Mouse (Mus musculus) liver, embryonic 11.5 days (tissue): Measurements from ENCODE around the gene Wdr4. TPM values are rescaled to one million over a fixed set of nuclear protein-coding genes. Genes with fewer than 3 reads are reported as not detected.
"Not testable (repeated sequence)": the region's sequence is repeated elsewhere in the genome, so short reads cannot be mapped to it uniquely, and the experiment has no call there.

Experiments used
- ATAC-seq: fragments of 200-750 bp; cut with Nextera tagmentation; replicated peaks from 2 replicates; pipeline ENCODE4 v1.8.0; 2017; ENCODE audit warnings: moderate number of reproducible peaks, mild to moderate bottlenecking, moderate TSS enrichment, moderate library complexity; ENCODE audit not compliant: low FRiP score
- DNase-seq: peaks from one replicate; pipeline ENCODE4 v3.0.0-alpha.2; 2017; ENCODE audit warnings: low spot score
- H3K27ac ChIP-seq: fragments of 300-500 bp; sonication (generic); 2 replicates; pipeline ENCODE4 v1.5.1; 2014; ENCODE audit warnings: mild to moderate bottlenecking, low read depth, low read length, control low read depth
- H3K27me3 ChIP-seq: fragments of 300-500 bp; sonication (generic); replicated peaks from 2 replicates; pipeline ENCODE4 v1.6.1; 2014; ENCODE audit warnings: low read length, mixed read lengths; ENCODE audit not compliant: control insufficient read depth, insufficient read depth
- H3K36me3 ChIP-seq: fragments of 300-500 bp; sonication (generic); 2 replicates; pipeline ENCODE4 v1.6.1; 2014; ENCODE audit warnings: mild to moderate bottlenecking, low read length, moderate library complexity, mixed read lengths; ENCODE audit not compliant: control insufficient read depth, insufficient read depth
- H3K4me1 ChIP-seq: fragments of 300-500 bp; sonication (generic); replicated peaks from 2 replicates; pipeline ENCODE4 v1.6.1; 2014; ENCODE audit warnings: low read length, mixed read lengths; ENCODE audit not compliant: control insufficient read depth, insufficient read depth
- H3K4me2 ChIP-seq: fragments of 300-500 bp; sonication (generic); 2 replicates; pipeline ENCODE4 v1.6.1; 2014; ENCODE audit warnings: mild to moderate bottlenecking, control low read depth, moderate library complexity
- H3K4me3 ChIP-seq: fragments of 300-500 bp; sonication (generic); 2 replicates; pipeline ENCODE4 v1.5.1; 2014; ENCODE audit warnings: low read depth, low read length, control low read depth
- H3K9ac ChIP-seq: fragments of 300-500 bp; sonication (generic); 2 replicates; pipeline ENCODE4 v1.6.1; 2014; ENCODE audit warnings: low read depth, low read length, control low read depth
- H3K9me3 ChIP-seq: fragments of 300-500 bp; sonication (generic); 2 replicates; pipeline ENCODE4 v1.6.1; 2016; ENCODE audit warnings: low read length, inconsistent platforms, mixed read lengths; ENCODE audit not compliant: control insufficient read depth
- WGBS: fragments of 180-500 bp; shearing (Covaris S2); extraction: QIAGEN DNeasy Blood & Tissue Kit; methylation state at CpG from one replicate; pipeline ENCODE4 v1.1.7; 2014; 5-methylcytosine and 5-hydroxymethylcytosine counted together
- polyA plus RNA-seq: library from polyadenylated mRNA; unstranded; fragments of >200 nt; fragmentation: Nextera tagmentation; extraction: Ambion mirVana; gene quantifications from 2 replicates; pipeline ENCODE4 v1.2.1, GENCODE M21; 2014

Gene Wdr4
- polyA plus RNA-seq, 1 experiment from 2014 or later = 65.1 TPM

GRCm38 (mm10) chr17:31557947-31558542 lies 38.3 kb upstream of the Wdr4 start:
- DNase-seq (no peak), ATAC-seq (no peak)
- Histone ChIP-seq H3K27ac (peak overlapping the region; percentile 25; the same call in 1 of the 2 replicates), H3K4me3 (no peak overlapping the region), H3K27me3 (no peaks in the 10 kb centered on the region), H3K9me3 (no peaks in the 10 kb centered on the region), H3K36me3 (no peaks in the 10 kb centered on the region), H3K4me2 (no peak overlapping the region), H3K4me1 (peaks cover 10% of the 10 kb centered on the region), H3K9ac (no peak overlapping the region)
- 71% methylated on average over 10 of the region's 10 CpGs for WGBS

GRCm38 (mm10) chr17:31557124-31557880 lies 37.5 kb upstream of the Wdr4 start:
- Histone ChIP-seq H3K9me3 (no peaks in the 10 kb centered on the region), H3K27me3 (no peaks in the 10 kb centered on the region), H3K4me2 (no peak overlapping the region), H3K9ac (no peak overlapping the region), H3K36me3 (no peaks in the 10 kb centered on the region), H3K27ac (no peak overlapping the region), H3K4me3 (no peak overlapping the region), H3K4me1 (peaks cover 9% of the 10 kb centered on the region)
- 71% methylated on average over 11 of the region's 11 CpGs for WGBS
- DNase-seq = no peak
- ATAC-seq = no peak

- no peak overlapping the region for H3K9ac ChIP-seq
- no peak for DNase-seq
- H3K4me2 ChIP-seq = no peak overlapping the region
- no peak overlapping the region for H3K27ac ChIP-seq
- no peaks in the 10 kb centered on the region for H3K27me3 ChIP-seq
- 69% methylated on average over 4 of the region's 4 CpGs for WGBS
- H3K4me3 ChIP-seq = no peak overlapping the region
- H3K9me3 ChIP-seq = peaks cover 2% of the 10 kb centered on the region; the same call in 1 of the 2 replicates
- H3K36me3 ChIP-seq = no peaks in the 10 kb centered on the region
- no peak for ATAC-seq
- peaks cover 9% of the 10 kb centered on the region for H3K4me1 ChIP-seq
Observed at GRCm38 (mm10) chr17:31556253-31556652, 36.5 kb upstream of the Wdr4 start.

GRCm38 (mm10) chr17:31552601-31553000 lies 32.8 kb upstream of the Wdr4 start:
- not testable (repeated sequence) for H3K9ac ChIP-seq, H3K9me3 ChIP-seq, H3K4me2 ChIP-seq, DNase-seq, H3K4me3 ChIP-seq, H3K4me1 ChIP-seq, H3K36me3 ChIP-seq, H3K27ac ChIP-seq, ATAC-seq, H3K27me3 ChIP-seq
- 92% methylated on average over 23 of the region's 23 CpGs for WGBS

GRCm38 (mm10) chr17:31549389-31549788 lies 29.6 kb upstream of the Wdr4 start:
- no peaks in the 10 kb centered on the region for H3K36me3 ChIP-seq
- H3K9me3 ChIP-seq = peaks cover 2% of the 10 kb centered on the region; the same call in 1 of the 2 replicates
- no peak overlapping the region for H3K4me2 ChIP-seq
- no peak overlapping the region for H3K9ac ChIP-seq
- H3K4me1 ChIP-seq = no peaks in the 10 kb centered on the region
- H3K4me3 ChIP-seq = no peak overlapping the region
- DNase-seq = no peak
- H3K27me3 ChIP-seq = no peaks in the 10 kb centered on the region
- H3K27ac ChIP-seq = no peak overlapping the region
- WGBS = 64% methylated on average over 8 of the region's 8 CpGs
- ATAC-seq = no peak

GRCm38 (mm10) chr17:31547974-31548373 lies 28.2 kb upstream of the Wdr4 start:
- Histone ChIP-seq H3K27ac (no peak overlapping the region), H3K4me1 (no peaks in the 10 kb centered on the region), H3K9ac (no peak overlapping the region), H3K9me3 (peaks cover 2% of the 10 kb centered on the region; the same call in 1 of the 2 replicates), H3K4me3 (no peak overlapping the region), H3K27me3 (no peaks in the 10 kb centered on the region), H3K4me2 (no peak overlapping the region), H3K36me3 (no peaks in the 10 kb centered on the region)
- ATAC-seq (no peak), DNase-seq (no peak)
- WGBS = 81% methylated on average over 3 of the region's 3 CpGs

GRCm38 (mm10) chr17:31546444-31547196 lies 26.8 kb upstream of the Wdr4 start:
- no peak overlapping the region for H3K9ac ChIP-seq
- H3K36me3 ChIP-seq = no peaks in the 10 kb centered on the region
- no peak overlapping the region for H3K4me2 ChIP-seq
- no peak overlapping the region for H3K27ac ChIP-seq
- H3K9me3 ChIP-seq = no peaks in the 10 kb centered on the region; the same call in 1 of the 2 replicates
- no peak overlapping the region for H3K4me3 ChIP-seq
- no peak for DNase-seq
- H3K27me3 ChIP-seq = no peaks in the 10 kb centered on the region
- WGBS = 83% methylated on average over 9 of the region's 9 CpGs
- H3K4me1 ChIP-seq = no peaks in the 10 kb centered on the region
- no peak for ATAC-seq

- Histone ChIP-seq H3K36me3 (no peaks in the 10 kb centered on the region), H3K4me1 (no peaks in the 10 kb centered on the region), H3K27ac (no peak overlapping the region), H3K9ac (no peak overlapping the region), H3K27me3 (no peaks in the 10 kb centered on the region), H3K9me3 (no peaks in the 10 kb centered on the region; the same call in 1 of the 2 replicates), H3K4me3 (no peak overlapping the region), H3K4me2 (no peak overlapping the region)
- 33% methylated on average over 6 of the region's 6 CpGs for WGBS
- ATAC-seq = no peak
- no peak for DNase-seq
Observed at GRCm38 (mm10) chr17:31543574-31543973, 23.8 kb upstream of the Wdr4 start.
